Mouse (Mus musculus) ZHBTc4 (cell line): ENCODE data around the gene Cabin1.

ENCODE experiments used
- DNase-seq: peaks from one replicate; pipeline ENCODE4 v3.0.0-alpha.2; 2011; ENCODE audit warnings: low read depth, low spot score

The Cabin1 gene

GRCm38 (mm10) chr10:75636084-75636786 is 127.9 kb downstream of the Cabin1 start:
- DNase-seq = peak; percentile 83

- DNase-seq = peak; percentile 92
Measured at GRCm38 (mm10) chr10:75635693-75636055, 128.5 kb downstream of the Cabin1 start.

GRCm38 (mm10) chr10:75635019-75635692 is 129.0 kb downstream of the Cabin1 start:
- DNase-seq = peak; percentile 70

GRCm38 (mm10) chr10:75634610-75635009 is 129.5 kb downstream of the Cabin1 start:
- no peak for DNase-seq

- no peak for DNase-seq
Measured at GRCm38 (mm10) chr10:75633576-75634139, 130.5 kb downstream of the Cabin1 start.

GRCm38 (mm10) chr10:75633048-75633447 is 131.1 kb downstream of the Cabin1 start:
- no peak for DNase-seq

GRCm38 (mm10) chr10:75632633-75633032 is 131.5 kb downstream of the Cabin1 start:
- no peak for DNase-seq

- no peak for DNase-seq
Measured at GRCm38 (mm10) chr10:75627490-75627889, 136.7 kb downstream of the Cabin1 start.

- DNase-seq = no peak
Measured at GRCm38 (mm10) chr10:75626991-75627390, 137.2 kb downstream of the Cabin1 start.

- DNase-seq = no peak
Measured at GRCm38 (mm10) chr10:75625920-75626319, 138.2 kb downstream of the Cabin1 start.

- DNase-seq = peak; percentile 70
Measured at GRCm38 (mm10) chr10:75620818-75621217, 143.3 kb downstream of the Cabin1 start.

GRCm38 (mm10) chr10:75616044-75616443 is 148.1 kb downstream of the Cabin1 start:
- no peak for DNase-seq

- DNase-seq = peak; percentile 41
Measured at GRCm38 (mm10) chr10:75610486-75610885, 153.7 kb downstream of the Cabin1 start.

GRCm38 (mm10) chr10:75608975-75609374 is 155.2 kb downstream of the Cabin1 start:
- no peak for DNase-seq

- DNase-seq = no peak
Measured at GRCm38 (mm10) chr10:75607253-75607652, 156.9 kb downstream of the Cabin1 start.

- peak; percentile 84 for DNase-seq
Measured at GRCm38 (mm10) chr10:75605162-75605846, 158.8 kb downstream of the Cabin1 start.

GRCm38 (mm10) chr10:75600189-75600730 is 163.9 kb downstream of the Cabin1 start:
- no peak for DNase-seq
